Mouse (Mus musculus) limb, embryonic 10.5 days (tissue): ENCODE measurements around the gene Fndc9. TPM values are rescaled to one million over a fixed set of nuclear protein-coding genes. Genes with fewer than 3 reads are reported as not detected.

Experiments
- DNase-seq: peaks from one replicate; pipeline ENCODE4 v3.0.0-alpha.2; 2017; ENCODE audit warnings: low spot score
- H3K27ac ChIP-seq: fragments of 300-500 bp; sonication (generic); 2 replicates; pipeline ENCODE4 v1.5.1; 2016; ENCODE audit warnings: mild to moderate bottlenecking
- H3K27me3 ChIP-seq: fragments of 300-500 bp; sonication (generic); 2 replicates; pipeline ENCODE4 v1.6.1; 2016; ENCODE audit warnings: low read depth, mild to moderate bottlenecking; ENCODE audit not compliant: poor library complexity, severe bottlenecking
- H3K36me3 ChIP-seq: fragments of 300-500 bp; sonication (generic); 2 replicates; pipeline ENCODE4 v1.6.1; 2016; ENCODE audit warnings: mild to moderate bottlenecking, moderate library complexity
- H3K4me1 ChIP-seq: fragments of 300-500 bp; sonication (generic); 2 replicates; pipeline ENCODE4 v1.6.1; 2016
- H3K4me3 ChIP-seq: fragments of 300-500 bp; sonication (generic); 2 replicates; pipeline ENCODE4 v1.5.1; 2016; ENCODE audit warnings: mild to moderate bottlenecking, moderate library complexity
- H3K9me3 ChIP-seq: fragments of 300-500 bp; sonication (generic); replicated peaks from 2 replicates; pipeline ENCODE4 v1.6.1; 2016; ENCODE audit warnings: mild to moderate bottlenecking
- WGBS: fragments of 180-500 bp; shearing (Covaris S2); methylation state at CpG from one replicate; pipeline ENCODE4 v1.1.7; 2016; 5-methylcytosine and 5-hydroxymethylcytosine counted together
- polyA plus RNA-seq: library from polyadenylated mRNA; unstranded; fragments of >200 nt; fragmentation: Nextera tagmentation; extraction: Ambion mirVana; gene quantifications from 2 replicates; pipeline ENCODE4 v1.2.1, GENCODE M21; 2016

Gene Fndc9
- 0.09 and 0.11 TPM in 2 replicates for polyA plus RNA-seq

DNA sequence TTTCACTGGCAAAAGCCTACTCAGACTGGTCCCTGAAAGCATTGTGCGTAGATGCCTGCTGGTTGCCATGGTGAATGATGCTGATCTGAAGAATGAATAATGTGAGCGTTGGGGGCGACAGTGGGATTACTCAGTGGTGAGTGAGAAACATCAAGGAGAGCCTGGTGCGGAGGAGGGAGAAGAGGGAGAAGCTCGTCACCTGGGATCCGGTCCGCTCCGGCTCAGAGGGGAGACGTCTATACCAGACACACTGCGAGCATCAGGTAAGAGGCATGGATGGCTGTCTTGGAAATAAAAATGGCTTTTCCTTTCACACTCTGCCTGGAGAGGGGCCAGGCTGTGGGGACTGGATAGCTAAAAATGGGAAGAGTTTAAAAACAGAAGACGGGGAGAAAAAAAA lies at the start of gene Fndc9:
TSS of gene Fndc9 (plus strand) at position 198 of the 400 bp plus-strand sequence.
- no peaks in the 10 kb centered on the region for H3K27me3 ChIP-seq
- no peak for DNase-seq
- no peak within 1 kb of the TSS for H3K4me3 ChIP-seq
- no peaks in the 10 kb centered on the region for H3K9me3 ChIP-seq
- no peak within 1 kb of the TSS for H3K27ac ChIP-seq
- peaks cover 8% of the 10 kb centered on the region; the same call in 1 of the 2 replicates for H3K36me3 ChIP-seq
- WGBS, result 85% methylated on average over 11 of the region's 11 CpGs
- H3K4me1 ChIP-seq, result no peaks in the 10 kb centered on the region

DNA sequence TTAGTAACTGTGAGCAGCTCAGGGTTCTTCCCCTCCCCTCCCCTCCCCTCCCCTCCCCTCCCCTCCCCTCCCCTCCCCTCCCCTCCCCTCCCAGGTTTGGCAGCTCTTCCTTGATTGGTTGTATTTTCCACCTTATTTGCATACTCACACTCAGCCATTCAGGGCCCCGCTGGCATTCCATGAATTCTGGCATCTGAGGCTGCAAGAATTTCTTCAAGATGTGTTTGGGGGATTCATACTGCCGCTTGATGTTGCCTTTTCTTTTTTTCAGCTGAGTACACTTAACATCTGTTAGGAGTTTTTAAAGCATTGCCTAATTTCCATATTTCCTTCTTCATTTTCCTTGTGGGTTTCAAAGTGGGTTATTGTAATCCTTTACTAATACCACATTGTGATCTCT lies 47.0 kb upstream of the Fndc9 start:
- Histone ChIP-seq H3K27me3 (no peaks in the 10 kb centered on the region), H3K9me3 (no peaks in the 10 kb centered on the region), H3K4me1 (peaks cover 18% of the 10 kb centered on the region), H3K4me3 (no peak overlapping the region), H3K36me3 (no peaks in the 10 kb centered on the region), H3K27ac (no peak overlapping the region)
- 88% methylated on average over 2 of the region's 2 CpGs for WGBS
- DNase-seq, result no peak

DNA sequence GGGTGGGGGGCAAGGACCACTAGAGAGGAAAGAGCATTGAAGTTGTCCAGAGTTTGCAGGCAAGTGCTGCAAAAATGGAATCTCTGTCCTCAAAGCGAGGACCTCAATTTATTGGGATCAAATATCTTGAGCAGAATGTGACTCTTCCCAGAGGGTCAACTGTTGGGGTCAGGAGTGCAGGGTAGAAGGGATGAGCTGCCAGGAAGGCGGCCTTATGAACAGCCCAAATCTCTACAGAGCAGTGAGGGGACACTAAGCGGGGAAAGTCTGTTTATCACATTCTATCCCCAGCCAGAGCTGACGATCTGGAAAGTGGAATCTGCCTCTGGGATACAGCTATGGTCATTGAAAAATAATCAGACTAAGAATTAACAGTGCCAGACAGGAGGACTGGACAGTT lies 41.2 kb upstream of the Fndc9 start:
- H3K4me3 ChIP-seq, result no peak overlapping the region
- H3K27me3 ChIP-seq, result no peaks in the 10 kb centered on the region
- 43% methylated on average over 4 of the region's 4 CpGs for WGBS
- peaks cover 11% of the 10 kb centered on the region for H3K36me3 ChIP-seq
- peaks cover 10% of the 10 kb centered on the region; the same call in 1 of the 2 replicates for H3K4me1 ChIP-seq
- no peak for DNase-seq
- H3K9me3 ChIP-seq, result no peaks in the 10 kb centered on the region
- H3K27ac ChIP-seq, result no peak overlapping the region

DNA sequence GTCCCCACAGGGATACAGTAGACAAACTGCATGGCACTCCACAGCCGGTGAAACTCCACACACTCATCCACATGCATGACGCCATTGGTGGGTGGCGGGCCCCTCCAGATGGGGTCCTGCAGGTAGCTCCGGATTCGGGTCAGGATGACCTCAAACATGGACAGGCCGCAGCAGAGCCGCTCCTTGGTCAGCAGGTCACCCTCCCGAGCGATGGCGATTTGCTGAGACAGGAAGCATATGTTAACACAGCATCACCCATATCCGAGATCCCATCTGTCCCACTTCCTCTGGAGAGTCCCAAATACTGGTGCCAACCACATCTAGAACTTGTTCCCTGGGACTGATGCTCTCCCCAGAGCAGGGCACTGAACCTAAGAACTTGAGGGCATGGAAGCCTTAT lies 34.7 kb upstream of the Fndc9 start:
- H3K4me1 ChIP-seq, result peaks cover 32% of the 10 kb centered on the region
- WGBS, result 88% methylated on average over 11 of the region's 11 CpGs

DNA sequence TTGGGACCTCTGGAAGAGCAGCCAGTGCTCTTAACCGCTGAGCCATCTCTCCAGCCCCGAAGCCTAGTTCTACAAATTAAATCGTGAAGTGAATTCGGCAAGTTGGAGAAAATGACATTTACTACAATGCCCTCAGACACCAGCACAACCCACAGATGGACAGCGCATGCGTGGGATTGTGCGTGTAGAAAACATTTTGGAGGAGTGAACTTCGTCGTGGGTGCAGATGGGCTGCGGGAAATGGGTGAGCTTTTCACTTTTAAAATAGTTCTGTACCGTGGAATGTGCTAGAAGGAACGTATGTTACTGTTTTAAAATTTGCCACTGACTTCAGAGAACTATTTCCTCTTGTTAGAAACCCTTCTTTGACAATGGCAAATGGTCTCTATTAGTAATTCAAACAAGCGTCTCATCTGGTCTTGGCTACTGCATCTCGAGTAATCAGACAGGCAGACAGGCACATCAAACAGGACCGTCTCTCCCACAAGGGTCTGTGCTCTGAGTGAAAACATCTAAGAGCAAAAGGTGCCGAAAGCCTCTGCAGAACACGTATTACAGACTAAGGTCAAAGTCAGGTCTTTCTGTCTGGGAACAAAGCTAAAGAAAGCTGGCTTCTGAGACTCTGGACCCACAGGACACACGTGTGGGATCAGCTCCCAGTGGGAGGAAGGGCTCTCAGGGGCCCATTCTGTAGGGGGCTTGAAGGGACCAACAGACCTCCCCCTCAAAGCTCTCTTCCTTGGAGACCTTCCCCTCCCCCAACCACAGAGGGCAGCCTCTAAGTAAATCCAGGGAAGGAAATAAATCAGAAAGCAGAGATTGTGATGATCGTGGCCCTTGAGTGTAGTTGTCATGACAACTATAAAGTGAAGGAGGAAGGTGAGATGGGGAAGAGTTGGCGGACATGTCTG lies 33.4 kb upstream of the Fndc9 start:
- H3K27ac ChIP-seq, result peak overlapping the region; percentile 73

More for the DNA sequence above, 34.7 kb upstream of the Fndc9 start:
- H3K27ac ChIP-seq, result no peak overlapping the region
- H3K4me3 ChIP-seq, result no peak overlapping the region
- H3K9me3 ChIP-seq, result no peaks in the 10 kb centered on the region
- H3K27me3 ChIP-seq, result no peaks in the 10 kb centered on the region
- no peak for DNase-seq
- H3K36me3 ChIP-seq, result peaks cover 11% of the 10 kb centered on the region

DNA sequence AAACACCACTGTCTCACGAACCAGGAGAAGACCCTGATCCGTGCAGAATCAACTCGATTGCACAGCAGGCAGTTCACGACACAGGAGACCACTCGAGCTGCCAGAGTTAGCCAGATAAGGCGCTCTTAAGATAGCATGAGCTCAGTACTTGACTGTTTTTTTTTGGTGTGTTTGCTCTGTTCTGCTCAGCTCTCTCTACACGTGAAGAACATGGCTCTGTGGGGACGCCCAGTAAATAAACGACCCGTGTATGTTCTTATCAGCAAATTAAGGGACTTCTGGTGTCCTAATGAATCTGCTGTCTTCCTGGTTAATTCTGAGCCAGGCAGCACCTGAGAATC lies 32.8 kb upstream of the Fndc9 start:
- H3K4me3 ChIP-seq, result no peak overlapping the region
- H3K27ac ChIP-seq, result peak overlapping the region; percentile 73
- H3K4me1 ChIP-seq, result peaks cover 40% of the 10 kb centered on the region
- no peaks in the 10 kb centered on the region for H3K9me3 ChIP-seq
- 54% methylated on average over 10 of the region's 10 CpGs for WGBS
- no peak for DNase-seq
- H3K27me3 ChIP-seq, result no peaks in the 10 kb centered on the region
- peaks cover 7% of the 10 kb centered on the region for H3K36me3 ChIP-seq

More for the DNA sequence above, 33.4 kb upstream of the Fndc9 start:
- 51% methylated on average over 20 of the region's 20 CpGs for WGBS
- Histone ChIP-seq H3K27me3 (no peaks in the 10 kb centered on the region), H3K4me1 (peaks cover 40% of the 10 kb centered on the region), H3K4me3 (no peak overlapping the region), H3K36me3 (peaks cover 7% of the 10 kb centered on the region), H3K9me3 (no peaks in the 10 kb centered on the region)
- DNase-seq, result no peak

DNA sequence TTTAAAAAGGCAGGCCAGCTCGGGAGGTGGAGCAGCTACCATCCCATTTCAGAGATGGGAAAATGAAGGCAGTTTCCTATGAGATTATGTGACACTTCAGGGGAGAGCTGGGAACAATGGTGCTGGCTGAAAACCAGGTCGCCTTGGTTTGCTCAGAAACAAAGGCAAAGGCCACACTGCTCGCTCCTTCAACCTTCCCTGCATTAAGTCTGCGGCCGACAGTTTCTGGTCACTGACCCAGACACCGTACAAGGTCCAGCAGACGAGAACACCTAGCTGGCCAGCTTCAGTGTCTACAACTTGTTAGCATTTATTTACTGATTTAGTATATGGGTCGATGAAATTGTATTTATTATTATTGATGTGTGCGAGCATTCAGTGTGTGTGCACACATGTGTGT lies 30.5 kb upstream of the Fndc9 start:
- peaks cover 36% of the 10 kb centered on the region for H3K4me1 ChIP-seq

DNA sequence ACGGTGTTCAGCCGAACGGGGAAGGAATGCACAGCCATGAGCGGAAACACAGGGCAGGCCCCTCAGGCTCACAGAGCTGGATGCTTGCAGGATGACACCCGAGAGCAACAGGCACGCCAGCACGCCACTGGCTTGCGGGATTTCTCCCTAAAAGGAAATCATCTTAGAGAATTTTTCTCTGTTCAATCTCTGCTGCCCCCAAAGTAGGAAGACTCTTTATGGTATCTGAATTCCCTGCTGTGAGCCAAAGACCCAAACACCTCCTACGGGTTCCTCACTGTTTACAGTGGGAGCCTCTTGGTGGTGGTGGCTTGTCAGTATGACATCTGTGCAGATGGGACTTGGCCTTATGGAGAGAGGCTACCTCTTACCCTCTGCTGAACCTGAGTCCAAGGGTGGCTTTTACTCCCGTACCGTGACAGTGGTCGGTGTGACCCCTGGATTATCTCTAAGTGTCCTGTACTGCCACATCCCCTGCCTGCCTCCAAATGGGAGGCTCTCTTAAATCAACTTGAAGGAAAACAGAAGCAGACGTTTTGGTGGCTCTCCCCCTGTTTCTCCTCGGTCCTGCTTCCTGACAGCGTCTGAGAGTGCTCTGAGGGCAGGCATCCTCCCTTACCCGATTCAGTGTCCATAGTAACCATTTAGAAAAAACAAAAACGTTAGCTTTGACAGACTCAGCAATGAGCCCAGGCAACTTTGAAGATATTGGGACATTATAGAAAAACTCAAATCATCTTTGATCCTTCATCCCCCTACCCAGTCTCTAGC lies 29.5 kb upstream of the Fndc9 start:
- Histone ChIP-seq H3K4me1 (peaks cover 28% of the 10 kb centered on the region), H3K4me3 (no peak overlapping the region), H3K27me3 (no peaks in the 10 kb centered on the region), H3K36me3 (no peaks in the 10 kb centered on the region), H3K9me3 (no peaks in the 10 kb centered on the region), H3K27ac (no peak overlapping the region; the same call in 1 of the 2 replicates)
- 44% methylated on average over 17 of the region's 17 CpGs for WGBS
- DNase-seq, result no peak

More for the DNA sequence above, 30.5 kb upstream of the Fndc9 start:
- H3K27ac ChIP-seq, result no peak overlapping the region
- DNase-seq, result no peak
- no peak overlapping the region for H3K4me3 ChIP-seq
- H3K9me3 ChIP-seq, result no peaks in the 10 kb centered on the region
- 91% methylated on average over 9 of the region's 9 CpGs for WGBS
- H3K36me3 ChIP-seq, result no peaks in the 10 kb centered on the region
- H3K27me3 ChIP-seq, result no peaks in the 10 kb centered on the region

DNA sequence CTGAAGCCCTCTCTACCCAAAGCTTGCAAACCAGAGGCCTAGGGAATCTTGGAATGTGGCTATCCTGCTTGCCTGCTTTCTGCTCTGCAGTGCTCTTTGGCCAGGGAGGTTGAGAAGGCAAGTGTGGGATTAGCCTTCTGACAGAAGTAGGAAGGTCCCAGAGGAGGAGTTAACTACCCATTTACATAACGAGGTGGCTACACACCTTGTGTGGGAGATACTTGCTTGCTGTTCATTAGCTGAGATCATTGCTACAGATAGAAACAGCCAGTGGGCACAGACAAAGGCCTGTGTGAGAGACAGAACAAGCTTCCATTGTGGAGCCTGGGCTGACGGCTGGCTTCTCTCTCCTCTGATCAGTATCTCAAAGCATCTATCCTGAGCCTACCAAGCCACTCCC lies 25.4 kb upstream of the Fndc9 start:
- Histone ChIP-seq H3K4me1 (peaks cover 52% of the 10 kb centered on the region), H3K4me3 (no peak overlapping the region), H3K9me3 (no peaks in the 10 kb centered on the region), H3K27ac (no peak overlapping the region), H3K36me3 (no peaks in the 10 kb centered on the region), H3K27me3 (no peaks in the 10 kb centered on the region)
- WGBS, result 73% methylated on average over 2 of the region's 2 CpGs
- no peak for DNase-seq

DNA sequence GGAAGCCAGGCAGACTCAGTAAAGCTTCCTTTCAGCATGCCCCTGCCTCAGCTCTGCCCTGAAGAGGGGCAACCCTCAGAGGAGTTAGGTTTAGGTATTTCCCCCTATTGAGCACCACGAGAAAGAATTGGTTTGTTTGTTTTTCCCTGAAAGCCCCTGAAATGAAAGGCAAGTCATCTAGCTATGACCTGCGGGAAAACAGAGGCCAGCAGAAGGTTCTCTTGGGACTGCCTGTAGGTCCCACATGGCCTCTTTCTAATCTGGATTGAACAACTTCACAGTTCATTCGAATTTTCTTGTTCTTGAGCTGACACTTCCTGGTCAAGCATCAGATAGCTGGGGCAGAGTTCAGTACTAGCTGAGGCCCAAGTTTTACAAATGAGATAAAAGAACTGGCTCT lies 23.5 kb upstream of the Fndc9 start:
- WGBS, result 31% methylated on average over 3 of the region's 3 CpGs
- Histone ChIP-seq H3K4me3 (no peak overlapping the region), H3K4me1 (peaks cover 45% of the 10 kb centered on the region), H3K9me3 (no peaks in the 10 kb centered on the region), H3K27ac (peak overlapping the region; percentile 21; the same call in 1 of the 2 replicates), H3K36me3 (no peaks in the 10 kb centered on the region), H3K27me3 (no peaks in the 10 kb centered on the region)
- no peak for DNase-seq

DNA sequence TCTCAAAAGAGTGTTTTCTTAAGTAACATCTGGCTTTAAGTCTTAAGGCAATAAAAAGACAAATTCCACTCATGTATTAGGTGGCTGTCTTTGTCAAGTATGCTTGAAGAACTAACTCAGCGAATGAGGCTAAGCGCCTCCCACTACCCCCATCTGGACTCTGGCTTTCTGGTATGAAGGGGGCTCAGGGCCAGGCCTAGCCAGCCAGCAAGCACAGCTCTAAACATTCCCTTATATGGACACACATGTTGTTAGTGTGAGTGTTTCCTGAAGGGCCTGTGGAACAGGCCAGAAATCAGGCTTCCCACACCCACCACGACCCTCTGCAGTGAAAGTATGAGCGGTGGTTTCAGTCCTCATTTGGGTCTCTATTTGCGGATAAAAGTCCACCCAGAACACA lies 21.5 kb upstream of the Fndc9 start:
- Histone ChIP-seq H3K4me1 (peaks cover 45% of the 10 kb centered on the region), H3K36me3 (no peaks in the 10 kb centered on the region), H3K27me3 (no peaks in the 10 kb centered on the region), H3K9me3 (no peaks in the 10 kb centered on the region), H3K4me3 (0 out of 2 replicates have a peak overlapping the region, but pooled peaks have one; percentile 1), H3K27ac (peak overlapping the region; percentile 90)
- DNase-seq, result peak; percentile 65
- 47% methylated on average over 5 of the region's 5 CpGs for WGBS

DNA sequence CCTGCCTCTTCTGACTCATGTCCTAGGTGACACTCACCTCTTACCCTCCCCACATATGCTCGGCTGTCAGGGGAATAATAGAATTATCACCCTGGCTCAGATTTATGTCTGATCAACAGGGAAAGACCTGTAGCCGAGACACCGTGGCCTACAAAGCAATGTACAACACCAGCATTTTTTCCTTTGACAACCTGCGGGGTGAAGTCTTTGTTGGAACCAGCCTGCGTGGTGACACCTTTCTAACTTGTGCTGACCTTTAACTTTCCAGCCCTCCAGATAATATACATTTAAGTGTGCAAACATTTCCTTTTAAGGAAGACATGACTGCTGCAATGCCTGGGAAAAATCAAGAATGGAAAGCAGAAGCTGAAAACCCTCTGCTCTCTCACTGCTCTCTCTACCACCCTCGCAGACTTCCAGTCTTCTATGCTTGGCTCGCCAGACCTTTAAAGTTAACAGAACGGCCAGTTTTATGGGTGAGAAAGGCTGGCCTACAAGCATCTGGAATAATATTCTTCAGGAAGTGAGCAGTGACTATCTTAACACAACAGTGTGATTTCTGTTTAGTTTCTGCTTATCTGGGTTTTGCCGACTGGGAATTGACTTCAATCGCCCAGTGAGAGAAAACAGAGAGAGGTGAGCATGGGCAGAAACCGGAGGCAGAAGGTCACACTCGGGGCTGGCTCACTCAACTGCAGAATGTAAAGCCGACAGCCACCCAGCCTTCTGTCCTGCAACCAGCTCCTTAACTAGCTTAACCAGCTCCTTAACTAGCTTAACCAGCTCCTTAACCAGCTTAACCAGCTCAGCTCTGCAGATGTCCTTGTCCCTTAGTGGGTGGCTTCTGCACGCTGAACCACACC lies 20.7 kb upstream of the Fndc9 start:
- Histone ChIP-seq H3K4me1 (peaks cover 45% of the 10 kb centered on the region), H3K27ac (peak overlapping the region; percentile 90), H3K36me3 (no peaks in the 10 kb centered on the region), H3K4me3 (0 out of 2 replicates have a peak overlapping the region, but pooled peaks have one; percentile 1), H3K9me3 (no peaks in the 10 kb centered on the region), H3K27me3 (no peaks in the 10 kb centered on the region)
- no peak for DNase-seq
- WGBS, result 38% methylated on average over 14 of the region's 14 CpGs
